Mouse (Mus musculus) MEL (cell line): ENCODE data around the gene Wdsub1.

Experiments
- CTCF ChIP-seq, 3 experiments: IDR thresholded peaks in 2 of 3; conservative IDR thresholded peaks in 1 of 3; 2 replicates each; pipeline ENCODE4 v1.5.1; 2011 to 2012; ENCODE audit warnings: low read length in 3 of 3, low read depth in 2 of 3, mild to moderate bottlenecking in 2 of 3, improper control_type of control experiment in 1 of 3, inconsistent platforms in 1 of 3, mixed read lengths in 1 of 3, moderate library complexity in 1 of 3; ENCODE audit not compliant: control insufficient read depth in 1 of 3, insufficient read depth in 1 of 3, poor library complexity in 1 of 3, severe bottlenecking in 1 of 3
- E2F4 ChIP-seq: IDR thresholded peaks from 2 replicates; pipeline ENCODE4 v1.6.1; 2011; ENCODE audit warnings: low read depth, low read length, improper control_type of control experiment, borderline replicate concordance
- EP300 ChIP-seq, 2 experiments: IDR thresholded peaks; 2 replicates each; pipeline ENCODE4 v1.6.1; 2011; ENCODE audit warnings: improper control_type of control experiment in 2 of 2, low read length in 2 of 2, low read depth in 1 of 2, mild to moderate bottlenecking in 1 of 2
- JUND ChIP-seq: IDR thresholded peaks from 2 replicates; pipeline ENCODE4 v1.6.1; 2011; ENCODE audit warnings: low read depth, mild to moderate bottlenecking, improper control_type of control experiment, low read length
- MYC ChIP-seq: IDR thresholded peaks from 2 replicates; pipeline ENCODE4 v1.6.1; 2011; ENCODE audit warnings: low read depth, mild to moderate bottlenecking, low read length, improper control_type of control experiment, moderate library complexity
- POLR2A ChIP-seq, 2 experiments: IDR thresholded peaks; 2 replicates each; pipeline ENCODE4 v1.6.1; 2011 to 2012; ENCODE audit warnings: low read length in 2 of 2, mild to moderate bottlenecking in 2 of 2, control low read depth in 1 of 2, improper control_type of control experiment in 1 of 2, low read depth in 1 of 2, moderate library complexity in 1 of 2; ENCODE audit not compliant: control insufficient read depth in 1 of 2, insufficient read depth in 1 of 2, poor library complexity in 1 of 2
- POLR2AphosphoS5 ChIP-seq: IDR thresholded peaks from 2 replicates; pipeline ENCODE4 v1.6.1; 2012; ENCODE audit warnings: low read depth, borderline replicate concordance, mild to moderate bottlenecking, inconsistent platforms, low read length, moderate library complexity, mixed read lengths
- TCF12 ChIP-seq: IDR thresholded peaks from 2 replicates; pipeline ENCODE4 v1.6.1; 2014; ENCODE audit warnings: low read depth, mild to moderate bottlenecking, inconsistent platforms, low read length, improper control_type of control experiment, moderate library complexity
- USF1 ChIP-seq: IDR thresholded peaks from 2 replicates; pipeline ENCODE4 v1.6.1; 2014; ENCODE audit warnings: low read depth, mild to moderate bottlenecking, inconsistent platforms, low read length, improper control_type of control experiment, moderate library complexity
- ZC3H11A ChIP-seq: IDR thresholded peaks from 2 replicates; pipeline ENCODE4 v1.6.1; 2012; ENCODE audit warnings: low read depth, mild to moderate bottlenecking, inconsistent platforms, low read length, improper control_type of control experiment
- ZKSCAN1 ChIP-seq: IDR thresholded peaks from 2 replicates; pipeline ENCODE4 v1.6.1; 2012; ENCODE audit warnings: low read depth, mild to moderate bottlenecking, inconsistent platforms, low read length, improper control_type of control experiment, moderate library complexity

DNA sequence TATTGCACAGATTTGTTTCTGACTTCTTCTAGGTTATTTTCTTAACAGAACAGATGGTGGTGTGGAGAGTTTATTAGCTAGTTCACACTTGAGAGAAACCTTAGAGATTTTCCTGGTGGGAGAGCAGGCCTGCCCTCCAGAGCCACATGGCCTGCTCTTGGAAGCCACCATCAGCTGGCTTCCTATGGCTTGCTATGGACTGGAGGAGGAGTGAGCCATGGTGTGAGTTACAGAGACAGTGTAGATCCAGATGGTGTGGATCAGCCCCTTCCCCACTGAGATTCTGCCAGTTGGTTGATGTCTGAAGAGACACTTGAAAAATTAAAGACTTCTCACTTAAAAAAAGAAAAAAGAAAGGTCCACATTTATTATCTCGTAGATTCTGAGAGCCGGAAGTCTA lies 61.3 kb downstream of the Wdsub1 start:
- TF ChIP-seq CTCF (IDR thresholded peaks at IDR 0.05 in 2 of 3, conservative IDR thresholded peaks at IDR 0.05 in 1 of 3; ENCODE audit: control insufficient read depth in 1 of 3, insufficient read depth in 1 of 3, low read depth in 2 of 3, low read length in 3 of 3, poor library complexity in 1 of 3, severe bottlenecking in 1 of 3) (no peak), E2F4 (no peak), ZC3H11A (no peak), USF1 (no peak), MYC (no peak), JUND (no peak), POLR2AphosphoS5 (no peak), POLR2A (IDR thresholded peaks at IDR 0.05; ENCODE audit: control insufficient read depth in 1 of 2, insufficient read depth in 1 of 2, low read depth in 1 of 2, low read length in 2 of 2, poor library complexity in 1 of 2) (no peak), ZKSCAN1 (no peak), TCF12 (no peak), EP300 (IDR thresholded peaks at IDR 0.05; ENCODE audit: low read depth in 1 of 2, low read length in 2 of 2) (no peak)
